Mouse (Mus musculus) CH12.LX (cell line): ENCODE data around the gene Ndufa12.

Source experiments
- CTCF ChIP-seq, 2 experiments: IDR thresholded peaks in 1 of 2; conservative IDR thresholded peaks in 1 of 2; 2 replicates each; pipeline ENCODE4 v1.5.1; 2011 to 2012; ENCODE audit warnings: low read depth in 2 of 2, low read length in 2 of 2, improper control_type of control experiment in 1 of 2, inconsistent platforms in 1 of 2, mild to moderate bottlenecking in 1 of 2, moderate library complexity in 1 of 2
- GABPA ChIP-seq: IDR thresholded peaks from 2 replicates; pipeline ENCODE4 v1.6.1; 2012; ENCODE audit warnings: low read depth, low read length, improper control_type of control experiment, inconsistent platforms; ENCODE audit not compliant: insufficient replicate concordance
- POLR2A ChIP-seq: IDR thresholded peaks from 2 replicates; pipeline ENCODE4 v1.6.1; 2011; ENCODE audit warnings: low read depth, mild to moderate bottlenecking, improper control_type of control experiment, low read length
- USF1 ChIP-seq: IDR thresholded peaks from 2 replicates; pipeline ENCODE4 v1.6.1; 2014; ENCODE audit warnings: low read depth, mild to moderate bottlenecking, inconsistent platforms, low read length, improper control_type of control experiment

DNA sequence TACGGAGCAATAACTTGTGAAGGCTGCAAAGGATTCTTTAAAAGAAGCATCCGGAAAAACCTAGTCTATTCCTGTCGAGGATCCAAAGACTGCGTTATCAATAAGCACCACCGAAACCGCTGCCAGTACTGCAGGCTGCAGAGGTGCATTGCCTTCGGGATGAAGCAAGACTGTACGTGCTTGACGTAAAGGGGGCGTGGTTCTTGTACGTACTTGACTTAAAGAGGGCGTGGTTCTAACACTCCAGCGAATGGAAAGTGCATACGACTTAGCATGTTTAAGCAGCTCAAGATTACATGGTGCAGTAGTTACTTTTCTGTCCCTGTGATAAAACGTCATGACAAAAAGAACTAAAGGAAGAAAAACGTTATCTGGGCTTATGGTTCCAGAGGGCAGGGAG is 33.1 kb upstream of the Ndufa12 start:
- TF ChIP-seq USF1 (no peak), CTCF (conservative IDR thresholded peaks at IDR 0.05 in 1 of 2, IDR thresholded peaks at IDR 0.05 in 1 of 2; ENCODE audit: low read depth in 2 of 2, low read length in 2 of 2) (no peak), GABPA (no peak), POLR2A (no peak)
